Mouse (Mus musculus) mesoderm, embryonic 11.5 days (tissue): ENCODE data around the gene Gm10721.
"Not testable (repeated sequence)": the region's sequence is repeated elsewhere in the genome, so short reads cannot be mapped to it uniquely, and the experiment has no call there.

Source experiments
- DNase-seq: peaks from one replicate; pipeline ENCODE4 v3.0.0-alpha.2; 2012; ENCODE audit warnings: low read depth, low spot score

The Gm10721 gene

GRCm38 (mm10) chr9:3012733-3013279, at the start of gene Gm10721:
Gene Gm10721, plus strand, starts transcription at chr9:3013140.
- not testable (repeated sequence) for DNase-seq

- peak; percentile 68 for DNase-seq
Measured at GRCm38 (mm10) chr9:3000445-3000972, 12.4 kb upstream of the Gm10721 start, which contains the start of gene Gm10722. Gene Gm10722, plus strand, starts transcription at chr9:3000922.

- DNase-seq, result not testable (repeated sequence)
Measured at GRCm38 (mm10) chr9:3001006-3001405, 11.9 kb upstream of the Gm10721 start.

- DNase-seq, result peak; percentile 27
Measured at GRCm38 (mm10) chr9:3001948-3002659, 10.8 kb upstream of the Gm10721 start.

- not testable (repeated sequence) for DNase-seq
Measured at GRCm38 (mm10) chr9:3002794-3003396, 10.0 kb upstream of the Gm10721 start, which contains the start of gene Gm11168. Gene Gm11168, plus strand, starts transcription at chr9:3003346.

GRCm38 (mm10) chr9:3006179-3006578, 6.8 kb upstream of the Gm10721 start:
- DNase-seq, result not testable (repeated sequence)

GRCm38 (mm10) chr9:3006636-3007035, 6.3 kb upstream of the Gm10721 start:
- not testable (repeated sequence) for DNase-seq

GRCm38 (mm10) chr9:3007272-3007671, 5.7 kb upstream of the Gm10721 start:
- peak; percentile 50 for DNase-seq

- not testable (repeated sequence) for DNase-seq
Measured at GRCm38 (mm10) chr9:3009331-3009730, 3.6 kb upstream of the Gm10721 start.

GRCm38 (mm10) chr9:3012054-3012621, 802 bp upstream of the Gm10721 start:
- DNase-seq, result not testable (repeated sequence)

GRCm38 (mm10) chr9:3015354-3015753, 2.4 kb downstream of the Gm10721 start, which contains the start of gene Gm10720:
Gene Gm10720, plus strand, starts transcription at chr9:3015654.
- DNase-seq, result not testable (repeated sequence)

- not testable (repeated sequence) for DNase-seq
Measured at GRCm38 (mm10) chr9:3015896-3016295, 3.0 kb downstream of the Gm10721 start.

- not testable (repeated sequence) for DNase-seq
Measured at GRCm38 (mm10) chr9:3017108-3017507, 4.2 kb downstream of the Gm10721 start, which contains the start of gene Gm10719. Gene Gm10719, plus strand, starts transcription at chr9:3017408.

- DNase-seq, result not testable (repeated sequence)
Measured at GRCm38 (mm10) chr9:3018944-3019343, 6.0 kb downstream of the Gm10721 start.

GRCm38 (mm10) chr9:3019835-3020727, 7.1 kb downstream of the Gm10721 start:
- not testable (repeated sequence) for DNase-seq

- peak; percentile 53 for DNase-seq
Measured at GRCm38 (mm10) chr9:3022316-3023008, 9.5 kb downstream of the Gm10721 start.

- DNase-seq, result not testable (repeated sequence)
Measured at GRCm38 (mm10) chr9:3023312-3023984, 10.5 kb downstream of the Gm10721 start, which contains the start of gene Gm10718. Gene Gm10718, plus strand, starts transcription at chr9:3023547.

- not testable (repeated sequence) for DNase-seq
Measured at GRCm38 (mm10) chr9:3023985-3024648, 11.2 kb downstream of the Gm10721 start.
